Mouse (Mus musculus): ENCODE data around the gene Brd3.

- TF ChIP-seq CTCF (IDR thresholded peaks at IDR 0.05; ENCODE audit: extremely low read depth, insufficient read depth, low read length) (no peak), POLR2A (IDR thresholded peaks at IDR 0.05; ENCODE audit: extremely low read depth, insufficient read depth, low read length) (no peak)
Measured at GRCm38 (mm10) chr2:27504113-27504885, 3.2 kb downstream of the Brd3 start.
